Mouse (Mus musculus) C2C12 (cell line): ENCODE measurements around the gene Msh6. TPM values are rescaled to one million over a fixed set of nuclear protein-coding genes. Genes with fewer than 3 reads are reported as not detected.
"Not testable (repeated sequence)": the region's sequence is repeated elsewhere in the genome, so short reads cannot be mapped to it uniquely, and the experiment has no call there.

Experiments used
- H3K27me3 ChIP-seq: one replicate; pipeline ENCODE4 v1.6.1; 2011; ENCODE audit not compliant: control insufficient read depth, insufficient read depth, insufficient read length
- H3K36me3 ChIP-seq: one replicate; pipeline ENCODE4 v1.6.1; 2011; ENCODE audit not compliant: control insufficient read depth, insufficient read depth
- H3K4me3 ChIP-seq: one replicate; pipeline ENCODE4 v1.5.1; 2011; ENCODE audit warnings: mild to moderate bottlenecking, control low read depth; ENCODE audit not compliant: poor library complexity, insufficient read depth, severe bottlenecking
- H3K79me2 ChIP-seq: one replicate; pipeline ENCODE4 v1.6.1; 2011; ENCODE audit not compliant: control insufficient read depth, insufficient read depth
- H3K79me3 ChIP-seq: one replicate; pipeline ENCODE4 v1.6.1; 2011; ENCODE audit warnings: low read depth, control low read depth
- H3ac ChIP-seq: one replicate; pipeline ENCODE3; 2011; ENCODE audit warnings: low read depth; ENCODE audit not compliant: control insufficient read depth, insufficient read length
- CEBPB ChIP-seq: IDR thresholded peaks from one replicate; pipeline ENCODE4 v1.6.1; 2011; ENCODE audit warnings: low read depth, mild to moderate bottlenecking, control low read depth, moderate library complexity
- CTCF ChIP-seq: IDR thresholded peaks from one replicate; pipeline ENCODE4 v1.5.1; 2011; ENCODE audit not compliant: control insufficient read depth, insufficient read depth, insufficient read length
- FOSL1 ChIP-seq: IDR thresholded peaks from one replicate; pipeline ENCODE4 v1.8.0; 2011; ENCODE audit warnings: mild to moderate bottlenecking, low read length; ENCODE audit not compliant: poor library complexity, insufficient read depth, severe bottlenecking
- MAX ChIP-seq: IDR thresholded peaks from one replicate; pipeline ENCODE4 v1.6.1; 2011; ENCODE audit warnings: mild to moderate bottlenecking, control low read depth
- MYOD1 ChIP-seq: IDR thresholded peaks from one replicate; pipeline ENCODE4 v1.6.1; 2011; ENCODE audit warnings: low read depth; ENCODE audit not compliant: control insufficient read depth, insufficient read length
- MYOG ChIP-seq: IDR thresholded peaks from one replicate; pipeline ENCODE4 v1.6.1; 2011; ENCODE audit not compliant: control insufficient read depth, insufficient read length; ENCODE audit errors: extremely low read depth
- USF1 ChIP-seq: IDR thresholded peaks from one replicate; pipeline ENCODE4 v1.6.1; 2011; ENCODE audit warnings: low read depth, mild to moderate bottlenecking, control low read depth, moderate library complexity
- polyA plus RNA-seq: library from polyadenylated mRNA; unstranded; fragments of >200 nt; fragmentation: generic; extraction: Trizol; gene quantifications from one replicate; pipeline ENCODE4 v1.2.1, GENCODE M21; 2012; ENCODE audit warnings: missing spikeins

Gene Msh6
- polyA plus RNA-seq, 1 experiment, result 20.7 TPM

GRCm38 (mm10) chr17:87992154-87992553 is 17.3 kb downstream of the Msh6 start:
- H3K79me3 ChIP-seq, result peaks cover 6% of the 10 kb centered on the region
- H3K4me3 ChIP-seq, result no peak overlapping the region
- H3ac ChIP-seq, result no peak overlapping the region
- TF ChIP-seq FOSL1 (no peak), MAX (no peak), CTCF (no peak), MYOD1 (no peak), CEBPB (no peak), USF1 (no peak), MYOG (no peak)
- peaks cover 92% of the 10 kb centered on the region for H3K36me3 ChIP-seq
- H3K79me2 ChIP-seq, result peaks cover 25% of the 10 kb centered on the region
- no peaks in the 10 kb centered on the region for H3K27me3 ChIP-seq

GRCm38 (mm10) chr17:87993338-87993737 is 18.5 kb downstream of the Msh6 start:
- peaks cover 5% of the 10 kb centered on the region for H3K79me3 ChIP-seq
- no peak for TF ChIP-seq FOSL1
- no peak for TF ChIP-seq MYOG
- TF ChIP-seq CTCF, result no peak
- no peak for TF ChIP-seq USF1
- TF ChIP-seq CEBPB, result no peak
- TF ChIP-seq MYOD1, result no peak
- TF ChIP-seq MAX, result no peak
- no peak overlapping the region for H3ac ChIP-seq
- peaks cover 13% of the 10 kb centered on the region for H3K79me2 ChIP-seq
- H3K4me3 ChIP-seq, result no peak overlapping the region
- H3K36me3 ChIP-seq, result peaks cover 89% of the 10 kb centered on the region
- H3K27me3 ChIP-seq, result no peaks in the 10 kb centered on the region

GRCm38 (mm10) chr17:87997808-87998207 is 22.9 kb downstream of the Msh6 start:
- Histone ChIP-seq H3K4me3 (no peak overlapping the region), H3K27me3 (no peaks in the 10 kb centered on the region), H3ac (no peak overlapping the region), H3K36me3 (peaks cover 77% of the 10 kb centered on the region), H3K79me3 (no peaks in the 10 kb centered on the region), H3K79me2 (no peaks in the 10 kb centered on the region)
- TF ChIP-seq MYOD1 (no peak), USF1 (no peak), MYOG (no peak), CTCF (no peak), MAX (no peak), CEBPB (no peak), FOSL1 (no peak)

- H3K36me3 ChIP-seq, result peaks cover 67% of the 10 kb centered on the region
- H3ac ChIP-seq, result no peak overlapping the region
- H3K79me2 ChIP-seq, result no peaks in the 10 kb centered on the region
- H3K79me3 ChIP-seq, result no peaks in the 10 kb centered on the region
- no peak for TF ChIP-seq CEBPB
- TF ChIP-seq MYOG, result no peak
- no peak for TF ChIP-seq MYOD1
- no peak for TF ChIP-seq MAX
- no peak for TF ChIP-seq CTCF
- no peak for TF ChIP-seq FOSL1
- TF ChIP-seq USF1, result no peak
- no peak overlapping the region for H3K4me3 ChIP-seq
- no peaks in the 10 kb centered on the region for H3K27me3 ChIP-seq
Measured at GRCm38 (mm10) chr17:88004892-88005291, 30.0 kb downstream of the Msh6 start.

- Histone ChIP-seq H3K79me3 (no peaks in the 10 kb centered on the region), H3K27me3 (no peaks in the 10 kb centered on the region), H3K79me2 (no peaks in the 10 kb centered on the region), H3K4me3 (no peak overlapping the region), H3ac (no peak overlapping the region), H3K36me3 (peaks cover 72% of the 10 kb centered on the region)
- TF ChIP-seq MAX, result no peak
- no peak for TF ChIP-seq USF1
- TF ChIP-seq MYOG, result no peak
- no peak for TF ChIP-seq CEBPB
- TF ChIP-seq MYOD1, result no peak
Measured at GRCm38 (mm10) chr17:88006956-88007355, 32.1 kb downstream of the Msh6 start.

- H3K27me3 ChIP-seq, result no peaks in the 10 kb centered on the region
- peaks cover 35% of the 10 kb centered on the region for H3K79me3 ChIP-seq
- TF ChIP-seq CEBPB (no peak), CTCF (no peak), MYOD1 (no peak), MAX (no peak), USF1 (no peak), FOSL1 (no peak), MYOG (no peak)
- no peak overlapping the region for H3ac ChIP-seq
- H3K36me3 ChIP-seq, result peaks cover 51% of the 10 kb centered on the region
- no peak overlapping the region for H3K4me3 ChIP-seq
- peaks cover 35% of the 10 kb centered on the region for H3K79me2 ChIP-seq
Measured at GRCm38 (mm10) chr17:88014456-88014855, 39.6 kb downstream of the Msh6 start.

GRCm38 (mm10) chr17:88016027-88016426 is 41.2 kb downstream of the Msh6 start:
- Histone ChIP-seq H3K79me3 (peaks cover 48% of the 10 kb centered on the region), H3K36me3 (peaks cover 36% of the 10 kb centered on the region), H3K79me2 (peaks cover 51% of the 10 kb centered on the region)
- not testable (repeated sequence) for H3K4me3 ChIP-seq, H3ac ChIP-seq, H3K27me3 ChIP-seq
